Mouse (Mus musculus) liver, embryonic 13.5 days (tissue): ENCODE results near the gene Aox2. TPM values are rescaled to one million over a fixed set of nuclear protein-coding genes. Genes with fewer than 3 reads are reported as not detected.

Experiments used
- ATAC-seq: fragments of 200-750 bp; cut with Nextera tagmentation; 2 replicates; pipeline ENCODE4 v1.8.0; 2017; ENCODE audit warnings: low read depth, mild to moderate bottlenecking, moderate number of reproducible peaks, moderate library complexity
- DNase-seq: peaks from one replicate; pipeline ENCODE4 v3.0.0; 2022
- H3K27ac ChIP-seq: fragments of 300-500 bp; sonication (generic); 2 replicates; pipeline ENCODE4 v1.5.1; 2015; ENCODE audit warnings: moderate library complexity, mild to moderate bottlenecking, inconsistent platforms
- H3K27me3 ChIP-seq: fragments of 300-500 bp; sonication (generic); 2 replicates; pipeline ENCODE4 v1.6.1; 2015; ENCODE audit warnings: mild to moderate bottlenecking, inconsistent platforms
- H3K36me3 ChIP-seq: fragments of 300-500 bp; sonication (generic); 2 replicates; pipeline ENCODE4 v1.6.1; 2015; ENCODE audit warnings: mild to moderate bottlenecking, inconsistent platforms
- H3K4me1 ChIP-seq: fragments of 300-500 bp; sonication (generic); replicated peaks from 2 replicates; pipeline ENCODE4 v1.6.1; 2015; ENCODE audit warnings: inconsistent platforms
- H3K4me2 ChIP-seq: fragments of 300-500 bp; sonication (generic); 2 replicates; pipeline ENCODE4 v1.6.1; 2015; ENCODE audit warnings: inconsistent platforms, mild to moderate bottlenecking, moderate library complexity
- H3K4me3 ChIP-seq: fragments of 300-500 bp; sonication (generic); replicated peaks from 2 replicates; pipeline ENCODE4 v1.5.1; 2015; ENCODE audit warnings: mild to moderate bottlenecking, inconsistent platforms
- H3K9ac ChIP-seq: fragments of 300-500 bp; sonication (generic); 2 replicates; pipeline ENCODE4 v1.6.1; 2015; ENCODE audit warnings: mild to moderate bottlenecking, inconsistent platforms
- H3K9me3 ChIP-seq: fragments of 300-500 bp; sonication (generic); replicated peaks from 2 replicates; pipeline ENCODE4 v1.6.1; 2016; ENCODE audit warnings: inconsistent platforms
- WGBS: fragments of 180-500 bp; shearing (Covaris S2); methylation state at CpG from one replicate; pipeline ENCODE4 v1.1.7; 2015; ENCODE audit not compliant: insufficient replicate concordance; 5-methylcytosine and 5-hydroxymethylcytosine counted together
- polyA plus RNA-seq: library from polyadenylated mRNA; unstranded; fragments of >200 nt; fragmentation: Nextera tagmentation; extraction: Ambion mirVana; gene quantifications from 2 replicates; pipeline ENCODE4 v1.2.1, GENCODE M21; 2015

The Aox2 gene
- polyA plus RNA-seq, 1 experiment from 2014 or later: not detected

DNA sequence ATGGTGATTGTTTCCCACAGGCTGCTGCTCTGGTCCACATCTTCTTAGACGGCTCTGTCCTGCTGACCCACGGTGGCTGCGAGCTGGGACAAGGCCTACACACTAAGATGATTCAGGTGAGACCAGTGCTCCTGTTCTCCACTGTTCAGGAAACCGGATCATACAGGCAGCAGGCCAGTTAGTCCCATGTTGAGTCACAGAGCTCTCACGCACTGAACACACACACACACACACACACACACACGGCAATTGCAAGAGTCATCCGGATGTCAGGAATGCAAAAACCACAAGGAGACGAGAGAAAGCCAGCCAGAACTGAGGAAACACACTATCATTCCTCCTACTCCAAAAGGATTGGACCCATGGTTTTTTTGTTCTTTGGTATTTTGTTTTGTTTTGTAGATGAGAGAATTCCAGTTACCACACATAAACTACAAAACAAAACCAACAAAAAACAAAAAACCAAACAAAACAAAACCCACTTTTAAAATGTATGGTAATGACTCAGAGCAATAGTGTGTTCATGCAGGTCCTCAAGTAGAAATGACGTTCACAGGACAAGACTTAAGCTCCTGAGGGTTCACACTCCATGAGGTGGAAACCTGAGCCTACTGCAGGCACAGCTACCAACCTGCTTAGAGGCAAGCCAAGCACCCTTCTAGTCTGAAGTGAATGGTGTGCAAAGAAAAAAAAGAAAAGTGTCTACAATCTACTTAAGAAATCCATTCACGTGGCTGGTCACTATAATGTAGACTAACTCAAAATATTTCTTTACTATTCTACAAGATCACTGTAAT is 20.7 kb upstream of the Aox2 start:
- Histone ChIP-seq H3K9me3 (no peaks in the 10 kb centered on the region), H3K4me1 (no peaks in the 10 kb centered on the region), H3K4me3 (no peak overlapping the region), H3K36me3 (no peaks in the 10 kb centered on the region), H3K27me3 (no peaks in the 10 kb centered on the region), H3K9ac (no peak overlapping the region), H3K27ac (no peak overlapping the region), H3K4me2 (no peak overlapping the region)
- DNase-seq (no peak), ATAC-seq (no peak)
- WGBS: 64% methylated on average over 10 of the region's 10 CpGs

DNA sequence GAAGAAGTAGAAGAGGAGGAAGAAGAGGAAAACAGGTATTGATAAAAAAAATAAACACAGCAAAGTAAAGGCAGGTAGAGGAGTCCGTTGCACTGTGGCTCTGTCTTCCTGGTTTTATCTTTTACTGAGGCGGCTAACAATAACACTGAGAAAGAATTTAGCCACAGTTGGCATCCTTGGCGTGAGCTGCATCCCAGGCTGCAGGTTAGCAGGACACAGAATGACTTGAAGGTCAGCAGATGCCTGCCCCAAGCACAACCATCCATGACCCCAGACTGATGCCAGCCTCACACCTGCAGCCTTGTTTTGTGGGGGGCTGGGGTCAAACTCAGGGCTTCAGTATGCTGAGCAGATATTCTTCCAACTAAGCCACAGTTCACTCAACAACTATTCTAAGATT is 17.8 kb upstream of the Aox2 start:
- ATAC-seq (no peak), DNase-seq (no peak)
- WGBS: 44% methylated on average over 3 of the region's 3 CpGs
- no peaks in the 10 kb centered on the region for H3K4me1 ChIP-seq
- no peak overlapping the region for H3K4me3 ChIP-seq
- H3K36me3 ChIP-seq: no peaks in the 10 kb centered on the region
- no peak overlapping the region for H3K27ac ChIP-seq
- H3K27me3 ChIP-seq: no peaks in the 10 kb centered on the region
- no peaks in the 10 kb centered on the region for H3K9me3 ChIP-seq
- no peak overlapping the region for H3K9ac ChIP-seq
- no peak overlapping the region for H3K4me2 ChIP-seq

DNA sequence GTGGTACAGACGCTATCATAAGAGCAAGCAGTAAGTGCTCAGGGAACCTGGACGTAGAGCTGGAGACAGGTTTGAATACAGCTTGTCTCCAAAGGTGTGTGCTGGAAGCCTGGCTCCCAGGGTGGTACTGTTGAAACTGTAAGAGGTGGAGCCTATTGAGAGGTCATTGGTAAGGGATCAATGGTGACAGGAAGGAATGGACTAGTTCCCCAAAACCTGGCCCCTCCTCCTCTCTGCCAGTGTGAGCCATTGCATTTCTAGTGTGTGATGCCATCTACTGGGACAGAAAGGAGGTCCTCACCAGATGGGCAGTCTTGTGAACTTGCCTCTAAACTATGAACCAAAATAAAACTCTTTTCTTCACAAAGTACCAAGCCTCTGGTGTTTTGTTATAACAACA is 9.9 kb upstream of the Aox2 start:
- Histone ChIP-seq H3K4me2 (no peak overlapping the region), H3K27me3 (no peaks in the 10 kb centered on the region), H3K4me1 (no peaks in the 10 kb centered on the region), H3K36me3 (no peaks in the 10 kb centered on the region), H3K27ac (no peak overlapping the region), H3K9ac (no peak overlapping the region), H3K4me3 (no peak overlapping the region), H3K9me3 (no peaks in the 10 kb centered on the region)
- DNase-seq: no peak
- no peak for ATAC-seq
- 61% methylated on average over 2 of the region's 2 CpGs for WGBS

DNA sequence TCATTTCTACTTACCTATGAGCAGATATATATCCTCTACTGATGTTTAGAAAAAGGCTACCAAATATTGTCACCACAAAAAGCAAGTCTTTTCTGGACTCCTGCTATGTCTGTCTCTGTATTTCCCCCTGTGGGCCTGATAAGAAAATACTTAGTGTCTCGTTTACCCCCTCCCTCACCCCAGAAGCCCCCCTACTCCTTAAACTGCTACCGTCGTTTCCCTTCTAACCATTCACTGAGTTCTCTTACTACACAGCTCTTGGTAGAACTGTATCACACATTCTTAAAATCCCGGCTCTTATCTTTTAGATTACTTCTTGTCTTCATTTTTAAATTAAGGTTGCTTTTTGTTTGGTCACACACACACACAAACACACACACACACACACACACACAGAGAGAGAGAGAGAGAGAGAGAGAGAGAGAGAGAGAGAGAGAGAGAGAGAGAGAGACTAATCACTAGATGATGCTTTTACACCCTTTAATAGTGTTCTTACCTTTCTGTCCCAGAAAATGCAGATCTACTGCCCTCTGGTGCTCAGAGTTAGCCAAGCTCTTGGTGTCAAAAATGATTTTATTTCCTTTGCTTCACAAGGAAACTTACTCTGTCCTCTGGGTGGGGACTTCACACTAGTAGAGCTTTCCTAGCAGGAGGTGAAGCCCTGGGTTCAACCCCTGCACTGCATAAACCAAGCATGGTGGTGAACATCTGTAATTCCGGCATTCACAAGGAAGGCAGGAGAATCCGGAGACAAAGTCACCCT is 7.1 kb upstream of the Aox2 start:
- ATAC-seq (no peak), DNase-seq (no peak)
- Histone ChIP-seq H3K4me2 (no peak overlapping the region), H3K9me3 (no peaks in the 10 kb centered on the region), H3K27me3 (no peaks in the 10 kb centered on the region), H3K9ac (no peak overlapping the region), H3K36me3 (no peaks in the 10 kb centered on the region), H3K27ac (no peak overlapping the region), H3K4me3 (no peak overlapping the region), H3K4me1 (no peaks in the 10 kb centered on the region)
- 45% methylated on average over 6 of the region's 6 CpGs for WGBS

DNA sequence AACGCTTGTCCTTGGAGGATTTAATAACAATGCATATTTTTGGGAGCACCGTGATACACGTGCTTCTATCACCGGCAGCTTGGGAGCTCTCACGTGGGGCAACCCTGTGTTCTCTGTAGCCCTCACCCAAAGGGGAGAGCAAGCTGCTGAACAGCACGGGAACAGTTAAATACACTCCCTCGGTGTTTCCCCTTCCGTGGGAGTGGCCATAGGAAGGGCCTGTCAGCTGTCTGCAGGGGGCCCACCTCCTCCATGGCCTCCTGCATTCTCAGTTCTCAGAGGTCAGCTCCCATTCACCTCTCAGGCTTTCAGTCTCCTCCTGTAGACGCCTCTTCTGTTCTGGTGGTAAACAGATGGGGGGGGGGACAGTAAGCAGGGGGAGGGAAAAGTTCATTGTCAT is 2.2 kb upstream of the Aox2 start:
- no peaks in the 10 kb centered on the region for H3K27me3 ChIP-seq
- ATAC-seq (no peak), DNase-seq (no peak)
- H3K9ac ChIP-seq: no peak overlapping the region
- WGBS: 25% methylated on average over 9 of the region's 9 CpGs
- no peak overlapping the region for H3K4me3 ChIP-seq
- no peak overlapping the region for H3K27ac ChIP-seq
- no peak overlapping the region for H3K4me2 ChIP-seq
- no peaks in the 10 kb centered on the region for H3K4me1 ChIP-seq
- no peaks in the 10 kb centered on the region for H3K9me3 ChIP-seq
- no peaks in the 10 kb centered on the region for H3K36me3 ChIP-seq

DNA sequence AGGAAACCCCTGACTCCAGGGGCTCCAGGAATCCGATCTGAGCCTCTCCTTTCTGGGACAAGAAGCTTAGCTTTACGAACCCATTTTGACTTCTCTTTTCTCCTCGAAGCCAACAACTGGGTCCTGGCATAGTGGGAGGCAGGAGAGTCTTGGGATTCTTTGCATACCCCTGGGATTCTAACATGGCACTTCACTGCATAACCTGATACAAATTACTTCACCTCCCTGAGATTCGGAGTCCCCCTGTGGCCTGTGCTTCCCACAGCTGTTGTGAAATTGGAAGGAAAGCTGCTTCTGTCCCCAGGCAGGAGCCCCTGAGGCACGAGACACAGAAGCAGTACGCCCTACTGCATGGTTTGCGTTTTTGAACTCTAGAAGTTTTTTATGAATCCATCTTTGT is 387 bp downstream of the Aox2 start:
- Histone ChIP-seq H3K27me3 (no peaks in the 10 kb centered on the region), H3K4me2 (no peak overlapping the region), H3K4me3 (no peak overlapping the region), H3K27ac (no peak overlapping the region), H3K9ac (no peak overlapping the region), H3K4me1 (no peaks in the 10 kb centered on the region), H3K36me3 (no peaks in the 10 kb centered on the region), H3K9me3 (no peaks in the 10 kb centered on the region)
- ATAC-seq (no peak), DNase-seq (no peak)
- 56% methylated on average over 7 of the region's 7 CpGs for WGBS

DNA sequence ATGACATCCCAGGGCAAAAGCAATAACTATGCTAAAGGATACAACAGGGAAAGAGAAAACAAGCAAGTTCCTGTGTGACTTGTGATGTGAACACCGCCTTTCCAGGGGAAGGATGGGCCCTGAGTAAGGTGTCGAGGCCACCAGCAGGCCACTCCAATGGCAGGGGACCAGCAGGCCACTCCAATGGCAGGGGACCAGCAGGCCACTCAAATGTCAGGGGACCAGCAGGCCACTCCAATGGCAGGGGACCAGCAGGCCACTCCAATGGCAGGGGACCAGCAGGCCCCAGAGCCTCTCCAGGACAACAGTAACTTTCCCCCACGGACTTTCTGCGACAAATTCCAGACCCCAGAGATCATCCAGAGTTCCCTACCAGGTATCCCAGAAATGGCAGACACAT is 2.3 kb downstream of the Aox2 start:
- Histone ChIP-seq H3K27me3 (no peaks in the 10 kb centered on the region), H3K4me3 (no peak overlapping the region), H3K4me1 (no peaks in the 10 kb centered on the region), H3K9ac (no peak overlapping the region), H3K36me3 (no peaks in the 10 kb centered on the region), H3K4me2 (no peak overlapping the region), H3K9me3 (no peaks in the 10 kb centered on the region), H3K27ac (no peak overlapping the region)
- DNase-seq (no peak), ATAC-seq (no peak)
- WGBS: 66% methylated on average over 4 of the region's 4 CpGs

DNA sequence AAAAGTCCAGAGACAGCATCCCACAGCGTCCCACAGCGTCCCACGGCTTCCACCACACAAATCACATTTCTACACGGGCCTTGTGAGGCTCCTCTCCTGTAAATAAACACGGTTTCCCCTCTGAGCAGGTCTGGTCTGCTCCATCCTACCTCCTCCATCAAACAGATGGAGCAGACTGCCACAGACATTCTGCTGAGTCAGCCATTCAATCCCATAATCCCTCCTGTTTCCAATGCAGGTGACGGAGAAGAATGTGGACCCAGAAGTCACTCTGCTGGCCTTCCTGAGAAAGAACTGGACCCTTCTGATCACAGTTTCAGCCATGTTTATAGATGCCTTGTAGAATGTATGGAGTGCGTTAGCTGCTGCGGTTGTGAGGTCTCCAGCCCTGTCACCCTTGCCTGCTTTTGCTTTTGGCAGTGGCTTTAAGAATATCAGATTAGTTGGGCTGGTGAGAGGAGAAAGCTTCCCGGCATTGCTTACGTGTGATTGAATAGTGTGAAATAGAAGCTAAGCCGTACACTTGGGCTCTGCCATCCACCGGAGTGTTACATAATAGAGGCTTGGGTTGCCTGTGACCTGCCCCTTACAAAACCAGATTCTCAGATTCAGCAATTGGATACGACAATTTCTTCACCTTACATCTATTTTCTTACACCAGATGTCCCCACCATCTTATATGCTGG is 3.0 kb downstream of the Aox2 start:
- Histone ChIP-seq H3K36me3 (no peaks in the 10 kb centered on the region), H3K4me3 (no peak overlapping the region), H3K4me1 (no peaks in the 10 kb centered on the region), H3K27me3 (no peaks in the 10 kb centered on the region), H3K9me3 (no peaks in the 10 kb centered on the region), H3K27ac (no peak overlapping the region), H3K4me2 (no peak overlapping the region), H3K9ac (no peak overlapping the region)
- 65% methylated on average over 13 of the region's 13 CpGs for WGBS
- ATAC-seq (no peak), DNase-seq (no peak)

DNA sequence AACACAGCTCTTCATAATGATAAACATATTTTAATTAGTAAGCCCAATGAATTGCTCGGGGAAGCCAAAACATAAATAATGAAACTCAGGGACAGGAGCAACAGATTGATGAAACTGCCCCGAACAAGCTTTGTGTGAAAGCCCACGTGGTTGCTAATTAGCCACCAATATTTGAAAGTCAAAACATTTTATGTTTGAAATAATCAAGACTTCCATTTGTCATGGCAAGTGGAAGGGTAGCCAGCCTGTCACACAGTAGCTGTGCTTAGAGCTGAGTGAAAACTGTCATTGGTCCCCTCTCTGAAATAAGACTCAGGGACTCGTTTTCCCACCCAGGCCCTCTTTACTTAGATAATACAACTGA is 3.5 kb downstream of the Aox2 start:
- ATAC-seq: no peak
- 60% methylated on average over 4 of the region's 4 CpGs for WGBS
- no peak for DNase-seq

DNA sequence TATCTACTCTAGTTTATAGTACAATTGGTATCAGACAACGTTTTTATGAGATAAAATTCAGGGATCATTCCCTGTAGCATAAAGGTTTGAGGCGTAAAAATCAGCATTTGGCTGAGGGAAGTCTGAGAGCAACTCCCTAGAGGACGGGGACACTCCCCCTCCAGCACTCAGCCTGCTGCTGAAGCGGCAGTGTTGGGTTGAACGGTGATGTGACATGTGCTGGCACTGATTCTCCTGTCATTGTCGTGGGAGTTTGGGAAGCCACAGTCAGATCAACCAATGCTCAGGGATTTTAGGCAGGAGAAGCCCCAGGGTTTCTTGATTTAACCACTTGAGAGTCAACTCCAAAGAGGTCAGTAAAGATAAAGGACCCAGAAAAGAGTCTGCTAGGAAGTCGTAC is 6.4 kb downstream of the Aox2 start:
- no peaks in the 10 kb centered on the region for H3K9me3 ChIP-seq
- 34% methylated on average over 7 of the region's 7 CpGs for WGBS
- no peaks in the 10 kb centered on the region for H3K27me3 ChIP-seq
- H3K4me3 ChIP-seq: no peak overlapping the region
- no peaks in the 10 kb centered on the region for H3K36me3 ChIP-seq
- H3K4me2 ChIP-seq: no peak overlapping the region
- ATAC-seq (no peak), DNase-seq (no peak)
- no peak overlapping the region for H3K27ac ChIP-seq
- no peaks in the 10 kb centered on the region for H3K4me1 ChIP-seq
- no peak overlapping the region for H3K9ac ChIP-seq

More for the DNA sequence above, 3.5 kb downstream of the Aox2 start:
- Histone ChIP-seq H3K4me3 (no peak overlapping the region), H3K27me3 (no peaks in the 10 kb centered on the region), H3K9ac (no peak overlapping the region), H3K36me3 (no peaks in the 10 kb centered on the region), H3K27ac (no peak overlapping the region), H3K4me1 (no peaks in the 10 kb centered on the region), H3K9me3 (no peaks in the 10 kb centered on the region), H3K4me2 (no peak overlapping the region)

DNA sequence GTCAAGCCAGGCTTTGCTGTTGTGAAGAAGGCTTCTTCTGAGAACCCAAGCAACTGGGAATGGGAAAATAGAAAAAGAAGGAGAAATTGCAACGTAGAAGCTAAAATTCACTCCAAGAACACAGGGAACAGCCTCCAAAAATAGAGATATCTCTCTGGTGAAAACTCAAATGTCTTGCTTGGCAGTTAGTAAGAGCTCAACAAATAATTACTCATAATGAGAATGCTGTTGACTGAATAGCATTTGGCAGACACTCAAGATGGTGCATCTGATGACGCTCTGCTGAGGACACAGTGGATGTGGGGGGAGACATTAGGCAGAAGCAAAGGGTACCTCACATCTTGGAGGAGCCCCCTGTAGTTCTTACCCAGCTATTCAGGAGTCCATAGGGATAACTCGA is 10.0 kb downstream of the Aox2 start:
- no peak for DNase-seq
- no peak for ATAC-seq
- Histone ChIP-seq H3K9ac (no peak overlapping the region), H3K9me3 (no peaks in the 10 kb centered on the region), H3K4me2 (no peak overlapping the region), H3K4me1 (no peaks in the 10 kb centered on the region), H3K27ac (no peak overlapping the region), H3K27me3 (no peaks in the 10 kb centered on the region), H3K36me3 (no peaks in the 10 kb centered on the region), H3K4me3 (no peak overlapping the region)
- 57% methylated on average over 3 of the region's 3 CpGs for WGBS
